Mouse (Mus musculus) thymus, adult 2 months (tissue): ENCODE data around the gene Cdip1. TPM values are rescaled to one million over a fixed set of nuclear protein-coding genes. Genes with fewer than 3 reads are reported as not detected.

Source experiments
- DNase-seq: peaks from one replicate; pipeline ENCODE4 v3.0.0; 2021
- H3K27ac ChIP-seq: fragments of 200-500 bp; 2 replicates; pipeline ENCODE4 v1.5.1; 2012; ENCODE audit warnings: low read length, control low read depth; ENCODE audit not compliant: control insufficient read depth, insufficient read depth
- H3K27me3 ChIP-seq: fragments of 200-500 bp; 2 replicates; pipeline ENCODE4 v1.6.1; 2012; ENCODE audit warnings: mild to moderate bottlenecking, low read length, moderate library complexity, mixed read lengths; ENCODE audit not compliant: control insufficient read depth, insufficient read depth
- H3K36me3 ChIP-seq: fragments of 200-500 bp; 2 replicates; pipeline ENCODE4 v1.6.1; 2012; ENCODE audit warnings: mild to moderate bottlenecking, low read length, moderate library complexity; ENCODE audit not compliant: control insufficient read depth, insufficient read depth
- H3K4me1 ChIP-seq: fragments of 200-500 bp; replicated peaks from 2 replicates; pipeline ENCODE4 v1.6.1; 2012; ENCODE audit warnings: low read length; ENCODE audit not compliant: control insufficient read depth, insufficient read depth
- H3K4me3 ChIP-seq: fragments of 200-500 bp; 2 replicates; pipeline ENCODE4 v1.5.1; 2012; ENCODE audit warnings: mild to moderate bottlenecking, low read length, control low read depth, moderate library complexity; ENCODE audit not compliant: control insufficient read depth, insufficient read depth
- CTCF ChIP-seq: fragments of 200-500 bp; IDR thresholded peaks from 2 replicates; pipeline ENCODE4 v1.5.1; 2012; ENCODE audit warnings: mild to moderate bottlenecking, control low read depth, low read length, moderate library complexity, borderline replicate concordance; ENCODE audit not compliant: control insufficient read depth, poor library complexity, insufficient read depth; ENCODE audit errors: extremely low read depth
- POLR2A ChIP-seq: fragments of 200-500 bp; IDR thresholded peaks from 2 replicates; pipeline ENCODE4 v1.6.1; 2012; ENCODE audit warnings: mild to moderate bottlenecking, low read length, control low read depth, moderate library complexity; ENCODE audit not compliant: control insufficient read depth, poor library complexity, insufficient read depth; ENCODE audit errors: extremely low read depth
- WGBS: fragments of 180-500 bp; shearing (Covaris S2); methylation state at CpG from one replicate; pipeline ENCODE4 v1.1.7; 2018; 5-methylcytosine and 5-hydroxymethylcytosine counted together
- polyA plus RNA-seq: library from polyadenylated mRNA; depleted of rRNA; stranded (reverse); fragments of >200 nt; gene quantifications from 2 replicates; pipeline ENCODE4 v1.2.3, GENCODE M21; 2012

The Cdip1 gene
- polyA plus RNA-seq, 1 experiment = 112 TPM

DNA sequence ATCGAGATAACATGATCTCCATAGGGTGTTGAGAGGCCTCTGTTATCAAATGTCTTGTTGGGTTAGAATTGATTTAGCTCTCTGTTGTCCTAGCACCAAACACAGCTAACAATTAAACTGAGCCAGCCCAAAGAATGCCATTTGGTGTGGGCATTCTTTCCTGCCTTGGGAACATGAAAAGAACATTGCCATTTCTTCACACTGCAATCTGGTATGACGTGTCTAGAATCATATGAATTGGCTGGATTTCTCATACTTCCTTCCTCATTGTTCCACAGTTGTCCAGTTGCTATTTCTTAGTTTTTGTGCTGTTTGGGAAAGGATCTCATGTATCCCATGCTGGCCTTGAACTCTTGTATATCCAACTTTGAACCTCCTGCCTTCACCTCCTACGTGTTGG lies 36.0 kb downstream of the Cdip1 start:
- no peak overlapping the region for H3K27ac ChIP-seq

DNA sequence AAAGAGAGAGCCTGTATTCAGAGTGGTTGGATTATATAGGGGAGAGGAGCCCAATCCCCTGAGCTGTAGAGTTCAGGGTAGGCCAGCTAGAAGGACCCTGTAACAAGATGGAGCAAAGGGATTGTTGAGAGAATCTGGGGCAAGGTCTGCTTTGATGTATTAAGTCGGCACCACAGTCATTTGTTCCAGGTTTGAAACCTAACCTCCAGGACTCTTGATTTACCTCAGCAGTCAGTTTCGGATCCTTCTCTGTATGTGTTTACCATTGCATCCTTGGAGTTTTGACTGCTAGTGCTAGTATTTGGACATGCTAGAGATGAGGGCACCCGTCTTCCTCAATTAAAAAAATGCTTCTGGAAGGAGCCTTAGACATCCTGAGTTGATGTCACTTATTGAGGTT lies 37.9 kb downstream of the Cdip1 start:
- H3K27ac ChIP-seq = no peak overlapping the region
- no peak overlapping the region for H3K4me3 ChIP-seq
- TF ChIP-seq POLR2A (no peak), CTCF (no peak)
- WGBS = 94% methylated on average over 3 of the region's 3 CpGs
- H3K4me1 ChIP-seq = no peaks in the 10 kb centered on the region; the same call in 1 of the 2 replicates
- no peak for DNase-seq
- H3K36me3 ChIP-seq = no peaks in the 10 kb centered on the region
- no peaks in the 10 kb centered on the region for H3K27me3 ChIP-seq

More for the DNA sequence above, 36.0 kb downstream of the Cdip1 start:
- TF ChIP-seq POLR2A (no peak), CTCF (no peak)
- H3K36me3 ChIP-seq = no peaks in the 10 kb centered on the region
- WGBS = 91% methylated on average over 3 of the region's 3 CpGs
- H3K4me3 ChIP-seq = no peak overlapping the region
- no peak for DNase-seq
- H3K4me1 ChIP-seq = no peaks in the 10 kb centered on the region; the same call in 1 of the 2 replicates
- H3K27me3 ChIP-seq = no peaks in the 10 kb centered on the region

DNA sequence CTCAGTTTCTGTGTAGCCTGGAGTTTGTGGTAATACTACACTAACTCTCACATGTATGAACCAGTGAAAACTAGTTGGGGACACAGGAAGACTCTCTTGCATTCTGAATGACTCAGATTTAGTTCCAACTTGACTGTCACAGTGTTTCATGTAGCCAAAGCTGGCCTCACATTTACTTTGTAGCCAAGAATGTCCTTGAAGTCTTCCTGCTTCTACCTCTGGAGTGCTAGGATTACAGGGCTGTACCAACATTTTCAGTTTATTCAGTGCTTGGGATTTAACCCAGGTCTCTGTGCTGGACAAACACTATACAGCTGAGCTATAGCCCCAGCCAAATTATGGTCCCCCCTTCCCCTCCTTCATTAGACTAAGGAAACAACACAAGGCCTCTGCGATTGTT lies 47.9 kb downstream of the Cdip1 start:
- Histone ChIP-seq H3K27me3 (no peaks in the 10 kb centered on the region), H3K36me3 (no peaks in the 10 kb centered on the region), H3K27ac (no peak overlapping the region), H3K4me3 (no peak overlapping the region), H3K4me1 (no peaks in the 10 kb centered on the region; the same call in 1 of the 2 replicates)
- WGBS = 100% methylated on average over 1 of the region's 1 CpGs
- no peak for TF ChIP-seq CTCF
- no peak for TF ChIP-seq POLR2A
- DNase-seq = no peak

DNA sequence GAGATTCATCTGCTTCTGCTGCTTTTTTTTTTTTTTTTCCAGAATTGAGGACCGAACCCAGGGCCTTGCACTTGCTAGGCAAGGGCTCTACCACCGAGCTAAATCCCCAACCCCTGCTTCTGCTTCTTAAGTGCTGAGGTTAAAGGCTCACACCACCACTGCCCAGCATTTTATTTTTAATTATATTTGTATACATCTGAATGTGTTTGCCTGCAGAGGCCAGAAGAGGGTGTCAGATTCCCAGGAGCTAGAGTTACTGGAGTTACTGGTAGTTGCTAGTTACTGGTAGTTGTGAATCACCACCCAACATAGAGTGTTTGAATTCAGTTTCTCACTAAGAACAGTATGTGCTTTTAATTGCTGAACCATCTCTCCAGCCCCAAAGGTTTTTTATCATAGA lies 50.1 kb downstream of the Cdip1 start:
- no peak for DNase-seq
- Histone ChIP-seq H3K4me1 (no peaks in the 10 kb centered on the region; the same call in 1 of the 2 replicates), H3K4me3 (no peak overlapping the region), H3K27ac (no peak overlapping the region), H3K36me3 (no peaks in the 10 kb centered on the region), H3K27me3 (no peaks in the 10 kb centered on the region)
- 90% methylated on average over 2 of the region's 2 CpGs for WGBS
- no peak for TF ChIP-seq CTCF
- TF ChIP-seq POLR2A = no peak

DNA sequence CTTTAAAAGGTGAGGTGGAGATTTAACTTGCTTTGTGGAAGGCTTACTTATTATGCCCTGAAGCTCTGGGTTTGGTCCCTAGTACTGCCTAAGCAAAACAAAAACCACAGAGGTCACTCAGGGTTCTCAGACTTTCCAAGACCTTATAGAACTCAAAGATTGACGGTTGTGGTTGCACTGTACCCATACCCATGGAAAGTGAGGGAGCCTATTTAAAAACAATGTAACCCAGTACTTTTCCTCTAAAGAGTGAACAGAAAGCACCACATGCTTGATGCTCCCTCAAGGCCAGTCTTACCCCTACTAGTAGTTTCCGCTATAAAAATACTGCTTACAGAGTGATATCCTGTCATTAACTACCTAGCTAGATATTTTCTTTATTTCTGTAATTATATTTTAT lies 53.8 kb downstream of the Cdip1 start:
- 66% methylated on average over 2 of the region's 2 CpGs for WGBS
- H3K4me3 ChIP-seq = no peak overlapping the region
- H3K27ac ChIP-seq = no peak overlapping the region
- H3K27me3 ChIP-seq = no peaks in the 10 kb centered on the region
- no peaks in the 10 kb centered on the region; the same call in 1 of the 2 replicates for H3K4me1 ChIP-seq
- no peak for DNase-seq
- no peak for TF ChIP-seq POLR2A
- TF ChIP-seq CTCF = no peak
- H3K36me3 ChIP-seq = no peaks in the 10 kb centered on the region

DNA sequence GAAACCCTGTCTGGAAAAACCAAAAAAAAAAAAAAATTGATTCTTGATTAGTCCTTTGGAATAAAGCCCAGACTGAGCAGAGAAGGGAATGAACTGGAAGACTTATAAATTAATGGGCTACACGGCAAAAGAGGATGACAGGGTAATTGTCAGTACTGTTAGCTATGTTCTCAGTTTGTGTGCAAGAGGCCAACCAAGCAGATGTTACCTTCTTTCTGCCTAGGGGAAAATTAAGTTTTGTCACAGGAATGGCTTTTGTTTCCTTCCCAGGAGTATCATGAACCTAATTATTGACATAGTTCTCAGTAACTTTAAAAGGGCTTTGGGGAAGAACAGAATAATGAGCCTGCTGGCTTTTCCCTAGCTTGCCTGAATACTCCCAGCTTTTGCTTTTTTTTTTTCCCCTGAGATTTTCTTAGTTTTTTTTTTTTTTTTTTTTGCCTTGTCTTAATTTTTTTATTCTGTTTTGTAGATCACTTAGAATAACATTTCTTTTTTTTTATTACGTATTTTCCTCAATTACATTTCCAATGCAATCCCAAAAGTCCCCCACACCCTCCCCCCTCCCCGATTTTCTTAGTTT lies 59.2 kb downstream of the Cdip1 start:
- no peak overlapping the region for H3K4me3 ChIP-seq
- no peak for DNase-seq
- TF ChIP-seq POLR2A (no peak), CTCF (no peak)
- H3K27ac ChIP-seq = no peak overlapping the region
- peaks cover 8% of the 10 kb centered on the region; the same call in 1 of the 2 replicates for H3K4me1 ChIP-seq
- H3K27me3 ChIP-seq = no peaks in the 10 kb centered on the region
- H3K36me3 ChIP-seq = no peaks in the 10 kb centered on the region
- WGBS = 85% methylated on average over 3 of the region's 3 CpGs

DNA sequence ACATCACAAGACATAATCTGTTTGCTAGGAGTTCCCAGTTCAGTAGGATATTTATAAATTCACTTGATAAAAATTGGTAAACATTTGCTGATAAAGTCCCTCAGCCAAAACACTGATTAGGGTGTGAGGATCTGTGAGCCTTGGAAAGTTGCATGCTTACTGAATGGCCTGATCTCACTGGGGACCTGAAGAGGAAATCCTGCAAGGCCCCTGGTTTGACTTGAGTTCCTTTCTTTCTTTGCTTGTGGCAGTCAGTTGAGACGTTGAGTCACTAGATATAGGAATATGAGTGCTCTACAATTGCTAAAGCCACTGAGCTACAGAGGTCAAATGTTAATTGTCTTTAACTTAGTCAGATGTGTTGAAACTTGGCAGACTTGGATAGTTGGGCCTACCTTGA lies 62.1 kb downstream of the Cdip1 start:
- Histone ChIP-seq H3K4me3 (no peak overlapping the region), H3K27me3 (no peaks in the 10 kb centered on the region), H3K36me3 (no peaks in the 10 kb centered on the region), H3K27ac (no peak overlapping the region), H3K4me1 (peaks cover 15% of the 10 kb centered on the region)
- 2% methylated on average over 1 of the region's 1 CpGs for WGBS
- DNase-seq = no peak
- TF ChIP-seq POLR2A (no peak), CTCF (no peak)
